Mouse (Mus musculus): ENCODE results near the gene Nr1h4. TPM values are rescaled to one million over a fixed set of nuclear protein-coding genes. Genes with fewer than 3 reads are reported as not detected.

The Nr1h4 gene
- not detected for polyA plus RNA-seq (2017; shearing (Covaris generic))

GRCm38 (mm10) chr10:89532929-89533727 lies at the start of gene Nr1h4:
Gene Nr1h4 (minus strand): TSS chr10:89533585.

DNA sequence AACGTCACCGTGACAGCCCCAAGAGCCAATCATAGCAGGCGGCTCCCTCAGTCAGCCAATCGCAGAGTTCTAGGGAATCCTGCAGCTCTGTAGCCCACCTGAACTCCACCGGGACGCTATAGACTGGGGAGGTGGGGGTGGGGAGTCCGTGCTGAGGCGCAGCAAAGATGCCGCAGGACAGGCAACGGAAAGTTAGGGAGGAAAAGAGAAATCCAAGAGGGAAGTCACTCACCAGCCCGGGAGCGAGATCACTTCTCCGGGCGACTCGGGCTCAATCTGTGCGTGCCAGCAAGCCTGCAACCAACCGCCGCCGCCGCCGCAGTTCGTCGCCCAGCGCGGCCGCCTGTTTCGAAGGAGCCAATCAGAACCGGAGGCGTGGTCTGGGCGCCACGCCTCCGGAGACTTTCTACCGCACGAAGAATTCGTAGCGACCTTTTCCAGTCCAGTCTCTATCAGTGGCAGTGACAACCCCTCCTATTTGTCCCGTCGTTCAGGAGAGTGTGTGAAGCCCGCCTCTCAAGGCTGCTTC lies 89.7 kb downstream of the Nr1h4 start, which contains the start of gene Gas2l3:
Gas2l3 (minus strand) TSS at position 345 of the 529 bp plus-strand sequence.

Other genes starting within 250 kb of the Nr1h4 start
- not detected for gene Ano4, start 188.8 kb downstream of the Nr1h4 start, polyA plus RNA-seq (2017; shearing (Covaris generic))
- gene Gas2l3, start 89.6 kb downstream of the Nr1h4 start, polyA plus RNA-seq (2017; shearing (Covaris generic)): 0.32 TPM
- not detected for gene Slc17a8, start 87.7 kb upstream of the Nr1h4 start, polyA plus RNA-seq (2017; shearing (Covaris generic))
- 19.4 TPM for gene Scyl2, start 152.7 kb upstream of the Nr1h4 start, polyA plus RNA-seq (2017; shearing (Covaris generic))
- gene Actr6, start 198.7 kb upstream of the Nr1h4 start, polyA plus RNA-seq (2017; shearing (Covaris generic)): 40.3 TPM
- gene Uhrf1bp1l, start 211.4 kb upstream of the Nr1h4 start, polyA plus RNA-seq (2017; shearing (Covaris generic)): 16.6 TPM

All from CD4-positive, CD25-positive, alpha-beta regulatory T cell, adult 9 weeks (primary cell).